11 mouse cellular contexts compared by ENCODE assay signal in the genomic region with DNA sequence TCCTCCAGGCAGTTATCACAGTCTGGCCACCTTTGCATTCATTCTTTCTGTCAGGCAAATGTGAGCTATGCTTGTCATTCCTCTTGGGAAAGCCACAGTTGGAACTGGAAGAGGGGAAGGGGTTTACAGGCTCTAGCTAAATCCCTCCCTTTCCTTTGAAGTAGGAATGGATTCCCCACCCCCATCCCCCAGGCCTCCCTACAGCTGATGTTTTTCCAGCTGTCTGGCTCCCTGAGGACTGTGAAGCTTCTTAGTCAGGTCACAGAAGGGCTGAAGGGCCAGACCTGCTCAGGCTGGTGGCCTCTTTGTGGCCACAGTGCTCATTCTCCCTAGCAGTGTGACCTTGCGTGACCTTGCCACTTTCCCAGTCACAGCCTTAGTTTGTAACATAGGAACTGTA. TPM values are rescaled to one million over a fixed set of nuclear protein-coding genes. Genes with fewer than 3 reads are reported as not detected.
DNase-seq lines count a peak whose midpoint lies in the region; ATAC-seq and TF ChIP-seq lines count a peak whose summit lies in the region.
"Had no signal": no experiment of that assay in that cellular context is flagged by ENCODE, and none has a peak within 500 bp of the region (broad histone marks: within the 10 kb centered on the region; RNA-seq: fewer than 3 reads in every experiment).

No protein-coding gene starts in this region.

- H3K36me3 ChIP-seq in kidney, embryonic 16.5 days (ENCODE audit: insufficient read depth, low read length), result peaks cover 4% of the 10 kb centered on the region; the same call in 1 of the 2 replicates
- peaks cover 79% of the 10 kb centered on the region for H3K36me3 ChIP-seq in limb, embryonic 14.5 days (ENCODE audit: control insufficient read depth, insufficient read depth, low read length)
- H3K36me3 ChIP-seq: liver, embryonic 15.5 days had no signal

- H3K27ac ChIP-seq in kidney, embryonic 16.5 days (ENCODE audit: low read length), result peak overlapping the region; percentile 35
- no peak overlapping the region for H3K27ac ChIP-seq in limb, embryonic 14.5 days (replicated peaks; ENCODE audit: low read depth, low read length)
- H3K27ac ChIP-seq: intestine, embryonic 15.5 days; liver, embryonic 15.5 days had no signal

- no peak overlapping the region for H3K9ac ChIP-seq in kidney, embryonic 16.5 days (replicated peaks; ENCODE audit: low read length)
- no peak overlapping the region for H3K9ac ChIP-seq in limb, embryonic 14.5 days (ENCODE audit: low read depth, low read length, severe bottlenecking)
- H3K9ac ChIP-seq: intestine, embryonic 15.5 days; liver, embryonic 15.5 days had no signal

- no peak for TF ChIP-seq POLR2A in limb, embryonic 14.5 days (IDR thresholded peaks at IDR 0.05; ENCODE audit: borderline replicate concordance, extremely low read depth, insufficient read depth, insufficient read length)

- H3K9me3 ChIP-seq in kidney, embryonic 16.5 days (ENCODE audit: low read length), result no peaks in the 10 kb centered on the region
- H3K9me3 ChIP-seq in limb, embryonic 14.5 days (ENCODE audit: control insufficient read depth, low read length), result no peaks in the 10 kb centered on the region
- H3K9me3 ChIP-seq: intestine, embryonic 15.5 days; liver, embryonic 15.5 days had no signal

- H3K4me1 ChIP-seq in kidney, embryonic 16.5 days (ENCODE audit: insufficient read depth, low read length), result peaks cover 12% of the 10 kb centered on the region
- peaks cover 10% of the 10 kb centered on the region; the same call in 1 of the 2 replicates for H3K4me1 ChIP-seq in limb, embryonic 14.5 days (ENCODE audit: control insufficient read depth, insufficient read depth, low read length)
- H3K4me1 ChIP-seq: intestine, embryonic 15.5 days; liver, embryonic 15.5 days had no signal

- ATAC-seq in kidney, embryonic 16.5 days (ENCODE audit: low FRiP score, low TSS enrichment), result peak; percentile 75
- peak; percentile 53 for ATAC-seq in limb, embryonic 14.5 days (ENCODE audit: low FRiP score, low read depth)
- no peak for ATAC-seq in monocyte, adult 5-6 weeks (replicated peaks; ENCODE audit: insufficient number of reproducible peaks, low FRiP score, low TSS enrichment, poor library complexity, severe bottlenecking)
- ATAC-seq: intestine, embryonic 15.5 days had no signal

- WGBS in kidney, embryonic 16.5 days, result 73% methylated on average over 1 of the region's 1 CpGs
- WGBS in limb, embryonic 14.5 days, result 65% methylated on average over 1 of the region's 1 CpGs

- H3K27me3 ChIP-seq in kidney, embryonic 16.5 days (ENCODE audit: insufficient read depth, low read length), result no peaks in the 10 kb centered on the region
- H3K27me3 ChIP-seq in limb, embryonic 14.5 days (ENCODE audit: control insufficient read depth, insufficient read depth, low read length), result no peaks in the 10 kb centered on the region
- H3K27me3 ChIP-seq: intestine, embryonic 15.5 days; liver, embryonic 15.5 days had no signal

- H3K4me2 ChIP-seq in kidney, embryonic 16.5 days (replicated peaks; ENCODE audit: low read depth, low read length), result no peak overlapping the region
- H3K4me2 ChIP-seq in limb, embryonic 14.5 days (replicated peaks; ENCODE audit: low read depth, low read length, severe bottlenecking), result no peak overlapping the region
- H3K4me2 ChIP-seq: intestine, embryonic 15.5 days; liver, embryonic 15.5 days had no signal

- H3K4me3 ChIP-seq in kidney, embryonic 16.5 days (ENCODE audit: low read length), result no peak overlapping the region
- H3K4me3 ChIP-seq in limb, embryonic 14.5 days (replicated peaks; ENCODE audit: low read length), result no peak overlapping the region
- H3K4me3 ChIP-seq: intestine, embryonic 15.5 days; liver, embryonic 15.5 days had no signal

- no peak for DNase-seq in kidney, postnatal 25 days
- DNase-seq in embryo, embryonic 10 days (ENCODE audit: low spot score), result peak; percentile 70
- peak; percentile 75 for DNase-seq in embryo, embryonic 11 days
- peak; percentile 47 for DNase-seq in limb, embryonic 14.5 days (ENCODE audit: low spot score)
- DNase-seq in urinary bladder, adult 18-20 months (ENCODE audit: low spot score in 2 of 2), result no peak
- DNase-seq: adrenal gland, adult 8-10 months; cerebellum, postnatal 36 days had no signal

RNA-seq across cellular contexts. Expression of a gene that starts 49.1 kb away (rescaled TPM):
- 7.3 and 7.8 TPM in 2 replicates for polyA plus RNA-seq in kidney, embryonic 16.5 days (2015; fragmentation: Nextera tagmentation; extraction: Ambion mirVana)
- polyA plus RNA-seq in limb, embryonic 14.5 days (2012; rRNA removed), result 134 and 171 TPM in 2 replicates
- polyA plus RNA-seq in limb, embryonic 14.5 days (2014; fragmentation: Nextera tagmentation; extraction: Ambion mirVana), result 34.1 and 40.5 TPM in 2 replicates
- total RNA-seq in monocyte, adult 5-6 weeks (2017), result 0.48 to 1.3 TPM (median 0.49 TPM) in 3 replicates

Comparison
In these comparisons a context has a peak if more than half of its experiments do, and no peak if none do; other contexts are left out.
1. DNase-seq: peak in embryo, embryonic 10 days (single experiment), embryo, embryonic 11 days (single experiment) and limb, embryonic 14.5 days (single experiment); none in kidney, postnatal 25 days (0 of 2) and urinary bladder, adult 18-20 months (0 of 2).